Mouse (Mus musculus) A20 (cell line): Measurements from ENCODE around the gene Unc80.

Experiments used
- DNase-seq: peaks from one replicate; pipeline ENCODE4 v3.0.0-alpha.2; 2011; ENCODE audit warnings: low read depth, low spot score

Gene Unc80

GRCm38 (mm10) chr1:66704523-66704922, 236.4 kb downstream of the Unc80 start:
- no peak for DNase-seq

DNA sequence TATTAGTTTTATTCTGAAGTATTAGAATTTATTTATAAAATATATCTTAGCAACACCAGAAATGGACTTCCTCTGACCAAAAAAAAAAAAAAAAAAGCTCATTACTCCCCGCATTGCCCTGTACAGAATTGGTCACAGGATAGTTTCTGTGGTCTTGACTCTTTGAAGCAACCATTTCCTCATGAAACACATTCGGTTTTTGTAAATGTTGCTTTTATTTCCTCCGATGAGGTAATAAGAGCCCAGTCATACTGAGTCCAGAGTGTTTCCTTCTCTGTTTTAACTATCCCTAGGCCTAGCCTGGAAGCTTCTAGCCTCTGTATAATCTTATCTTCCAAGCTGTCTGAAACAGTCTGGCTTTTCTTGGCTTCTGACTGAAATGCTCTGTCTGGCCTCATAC, 244.7 kb downstream of the Unc80 start:
- no peak for DNase-seq

- DNase-seq: no peak
Measured at GRCm38 (mm10) chr1:66730581-66730980, 262.4 kb downstream of the Unc80 start.
